Mouse (Mus musculus) lung, adult 2 months (tissue): ENCODE measurements around the gene Slc35f1.

Experiments
- CTCF ChIP-seq: fragments of 200-500 bp; IDR thresholded peaks from 2 replicates; pipeline ENCODE4 v1.5.1; 2011; ENCODE audit warnings: mild to moderate bottlenecking, low read length, control low read depth; ENCODE audit not compliant: insufficient read depth
- POLR2A ChIP-seq: fragments of 200-500 bp; IDR thresholded peaks from 2 replicates; pipeline ENCODE4 v1.6.1; 2011; ENCODE audit warnings: low read depth, mild to moderate bottlenecking, control low read depth, low read length, borderline replicate concordance; ENCODE audit errors: extremely low read depth

DNA sequence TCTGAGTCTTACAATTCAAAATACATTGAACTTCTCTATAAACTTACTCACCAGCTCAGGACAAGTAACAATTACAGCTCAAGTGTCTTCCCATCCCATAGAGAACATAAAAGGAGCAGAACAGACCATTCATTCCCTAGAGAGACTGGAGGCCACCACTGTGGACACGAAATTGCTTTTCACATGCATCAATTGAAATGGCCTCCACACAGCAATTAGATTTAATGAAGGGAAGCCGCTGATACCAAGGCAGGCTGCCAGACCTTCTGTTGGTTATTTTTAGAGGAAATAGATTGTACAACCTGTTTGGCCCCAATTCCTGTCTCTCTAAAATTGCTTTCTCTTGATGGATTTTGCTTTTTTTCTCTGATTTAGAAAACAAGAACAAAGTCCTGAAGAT, 150.5 kb downstream of the Slc35f1 start:
- TF ChIP-seq CTCF (no peak), POLR2A (no peak)
